Mouse (Mus musculus): Measurements from ENCODE around the gene Snx18.

Snx18 gene

GRCm38 (mm10) chr13:113555226-113555625 lies 63.1 kb downstream of the Snx18 start:
- DNase-seq, result peak; percentile 51

- peak; percentile 30 for DNase-seq
Measured at GRCm38 (mm10) chr13:113553603-113554230, 64.6 kb downstream of the Snx18 start.

- DNase-seq, result no peak
Measured at GRCm38 (mm10) chr13:113552341-113552740, 66.0 kb downstream of the Snx18 start.

DNA sequence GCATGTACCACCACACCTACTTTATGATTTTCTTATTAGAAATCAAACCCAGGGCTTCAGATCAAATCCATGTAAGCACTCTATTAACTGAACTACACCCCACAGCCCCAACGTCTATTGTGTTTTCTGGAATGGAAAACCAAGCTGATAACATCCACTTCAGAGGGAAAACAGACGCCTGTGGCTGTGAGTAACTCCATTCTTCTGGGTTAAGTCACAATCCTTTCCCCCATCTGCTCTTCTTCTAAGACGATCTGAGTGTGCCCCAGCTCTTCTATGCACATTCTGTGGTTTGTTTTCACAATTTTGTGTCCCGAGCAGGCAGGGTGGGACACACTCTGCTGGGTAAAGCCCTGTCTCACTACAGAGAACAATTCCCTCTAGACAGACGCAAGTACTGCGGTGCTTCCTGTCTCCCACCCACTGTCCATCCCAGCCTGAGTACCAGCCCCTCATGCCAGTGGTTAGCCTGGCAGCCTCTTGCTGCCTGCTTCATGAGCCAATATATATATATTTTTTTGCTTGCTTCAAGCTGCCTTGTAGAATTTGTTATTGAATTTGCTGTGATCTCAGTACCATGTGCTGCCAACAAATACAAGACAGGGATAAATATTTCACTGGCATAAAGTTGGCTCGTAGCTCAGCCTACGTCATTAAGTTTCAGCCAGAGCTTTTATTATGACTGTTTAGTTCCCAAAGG lies 67.3 kb downstream of the Snx18 start:
- peak; percentile 56 for DNase-seq

DNA sequence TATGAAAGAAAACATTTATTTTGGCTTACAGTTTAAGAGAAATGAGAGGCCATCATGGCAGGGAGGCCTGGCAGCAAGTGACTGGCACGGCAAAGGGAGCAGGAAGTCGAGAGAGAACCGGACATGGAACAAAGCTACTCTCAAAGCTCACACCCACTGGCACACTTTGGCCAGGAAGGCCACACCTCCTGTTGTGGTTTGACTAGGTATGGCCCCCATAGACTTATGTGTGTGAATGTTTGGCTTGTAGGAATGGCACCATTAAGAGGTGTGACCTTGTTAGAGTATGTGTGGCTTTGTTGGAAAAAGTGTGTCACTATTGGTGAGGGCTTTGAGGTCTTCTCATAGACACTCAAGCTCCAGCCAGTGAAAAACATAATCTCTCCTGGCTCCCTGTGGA lies 69.3 kb downstream of the Snx18 start:
- no peak for DNase-seq

DNA sequence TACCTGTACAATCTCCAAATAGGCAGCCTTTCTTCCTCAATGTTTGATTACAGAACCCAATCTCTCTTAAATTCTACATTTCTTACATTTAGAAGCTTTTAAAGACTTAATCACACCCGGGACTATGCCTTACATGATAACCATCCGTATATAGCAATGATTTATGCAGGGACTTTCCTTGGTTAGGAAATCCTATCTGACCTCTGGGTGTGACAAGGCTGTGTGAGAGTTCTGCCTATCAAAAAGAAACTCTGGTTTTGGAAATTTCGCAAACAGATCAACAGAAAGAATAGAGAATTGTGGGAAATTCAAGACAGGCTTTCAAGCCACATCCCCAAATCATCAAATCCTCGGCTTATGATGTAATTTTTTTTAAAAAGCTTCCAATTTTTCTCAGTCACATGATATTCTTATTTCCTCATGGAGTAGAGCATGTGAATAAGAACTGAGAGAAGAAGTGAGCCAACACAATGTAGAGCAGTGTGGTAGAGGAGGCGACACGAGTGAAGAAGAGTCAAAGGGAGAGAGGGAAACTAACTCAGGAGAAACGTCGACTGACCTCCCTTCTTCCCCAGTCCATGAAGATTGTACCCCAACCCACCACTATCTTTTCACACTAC lies 70.4 kb downstream of the Snx18 start:
- no peak for DNase-seq

GRCm38 (mm10) chr13:113542374-113542773 lies 76.0 kb downstream of the Snx18 start:
- no peak for DNase-seq
